Mouse (Mus musculus) intestine, embryonic 16.5 days (tissue): Measurements from ENCODE around the gene Grin3b. TPM values are rescaled to one million over a fixed set of nuclear protein-coding genes. Genes with fewer than 3 reads are reported as not detected.

Experiments
- ATAC-seq: fragments of 200-750 bp; cut with Nextera tagmentation; 2 replicates; pipeline ENCODE4 v1.8.0; 2017; ENCODE audit warnings: moderate TSS enrichment, moderate library complexity
- H3K27ac ChIP-seq: fragments of 300-500 bp; sonication (generic); 2 replicates; pipeline ENCODE4 v1.5.1; 2014; ENCODE audit warnings: mild to moderate bottlenecking, low read length
- H3K27me3 ChIP-seq: fragments of 300-500 bp; sonication (generic); replicated peaks from 2 replicates; pipeline ENCODE4 v1.6.1; 2014; ENCODE audit warnings: low read length, control low read depth, mixed read lengths; ENCODE audit not compliant: control insufficient read depth, insufficient read depth
- H3K36me3 ChIP-seq: fragments of 300-500 bp; sonication (generic); 2 replicates; pipeline ENCODE4 v1.6.1; 2014; ENCODE audit warnings: low read length, control low read depth; ENCODE audit not compliant: control insufficient read depth, insufficient read depth
- H3K4me1 ChIP-seq: fragments of 300-500 bp; sonication (generic); 2 replicates; pipeline ENCODE4 v1.6.1; 2014; ENCODE audit warnings: low read length, control low read depth, mixed read lengths; ENCODE audit not compliant: control insufficient read depth, insufficient read depth
- H3K4me2 ChIP-seq: fragments of 300-500 bp; sonication (generic); 2 replicates; pipeline ENCODE4 v1.6.1; 2014; ENCODE audit warnings: low read depth, low read length, control low read depth
- H3K4me3 ChIP-seq: fragments of 300-500 bp; sonication (generic); 2 replicates; pipeline ENCODE4 v1.5.1; 2014; ENCODE audit warnings: mild to moderate bottlenecking, low read length
- H3K9ac ChIP-seq: fragments of 300-500 bp; sonication (generic); 2 replicates; pipeline ENCODE4 v1.6.1; 2014; ENCODE audit warnings: low read depth, low read length
- H3K9me3 ChIP-seq: fragments of 300-500 bp; sonication (generic); 2 replicates; pipeline ENCODE4 v1.6.1; 2016; ENCODE audit warnings: low read length, control low read depth; ENCODE audit not compliant: control insufficient read depth
- WGBS: fragments of 180-500 bp; shearing (Covaris S2); extraction: QIAGEN DNeasy Blood & Tissue Kit; methylation state at CpG from one replicate; pipeline ENCODE4 v1.1.7; 2014; 5-methylcytosine and 5-hydroxymethylcytosine counted together
- polyA plus RNA-seq: library from polyadenylated mRNA; unstranded; fragments of >200 nt; fragmentation: Nextera tagmentation; extraction: Ambion mirVana; gene quantifications from 2 replicates; pipeline ENCODE4 v1.2.1, GENCODE M21; 2015

The Grin3b gene
- polyA plus RNA-seq, 1 experiment from 2014 or later = 0.16 TPM

GRCm38 (mm10) chr10:79983670-79984069 lies 13.2 kb downstream of the Grin3b start:
- peak overlapping the region; percentile 88 for H3K4me2 ChIP-seq
- H3K27ac ChIP-seq = peak overlapping the region; percentile 96
- no peak for ATAC-seq
- peak overlapping the region; percentile 92 for H3K9ac ChIP-seq
- no peaks in the 10 kb centered on the region for H3K27me3 ChIP-seq
- no peaks in the 10 kb centered on the region for H3K9me3 ChIP-seq
- peaks cover 40% of the 10 kb centered on the region for H3K4me1 ChIP-seq
- peaks cover 11% of the 10 kb centered on the region for H3K36me3 ChIP-seq
- H3K4me3 ChIP-seq = peak overlapping the region; percentile 86
- WGBS = under 1% methylated on average over 21 of the region's 21 CpGs

- Histone ChIP-seq H3K9me3 (no peaks in the 10 kb centered on the region), H3K36me3 (peaks cover 8% of the 10 kb centered on the region; the same call in 1 of the 2 replicates), H3K27me3 (no peaks in the 10 kb centered on the region), H3K4me3 (peak within 1 kb of the TSS; percentile 86), H3K4me1 (peaks cover 45% of the 10 kb centered on the region), H3K9ac (peak within 1 kb of the TSS; percentile 92), H3K27ac (peak within 1 kb of the TSS; percentile 96), H3K4me2 (peak within 1 kb of the TSS; percentile 88)
- peak; percentile 82 for ATAC-seq
- under 1% methylated on average over 48 of the region's 49 CpGs for WGBS
These were observed 13.8 kb downstream of the Grin3b start, which contains the start of gene Tmem259 for GRCm38 (mm10) chr10:79984195-79984816. TSS of gene Tmem259 (minus strand) at chr10:79984330.

- WGBS = under 1% methylated on average over 22 of the region's 22 CpGs
- H3K36me3 ChIP-seq = 0 out of 2 replicates have a peak, but pooled peaks cover 4% of the 10 kb centered on the region
- ATAC-seq = peak; percentile 92
- H3K27ac ChIP-seq = peak overlapping the region; percentile 96
- peak overlapping the region; percentile 86 for H3K4me3 ChIP-seq
- H3K4me1 ChIP-seq = peaks cover 51% of the 10 kb centered on the region
- no peaks in the 10 kb centered on the region for H3K27me3 ChIP-seq
- H3K4me2 ChIP-seq = peak overlapping the region; percentile 88
- peak overlapping the region; percentile 92 for H3K9ac ChIP-seq
- no peaks in the 10 kb centered on the region for H3K9me3 ChIP-seq
These were observed 14.4 kb downstream of the Grin3b start for GRCm38 (mm10) chr10:79984871-79985270.

DNA sequence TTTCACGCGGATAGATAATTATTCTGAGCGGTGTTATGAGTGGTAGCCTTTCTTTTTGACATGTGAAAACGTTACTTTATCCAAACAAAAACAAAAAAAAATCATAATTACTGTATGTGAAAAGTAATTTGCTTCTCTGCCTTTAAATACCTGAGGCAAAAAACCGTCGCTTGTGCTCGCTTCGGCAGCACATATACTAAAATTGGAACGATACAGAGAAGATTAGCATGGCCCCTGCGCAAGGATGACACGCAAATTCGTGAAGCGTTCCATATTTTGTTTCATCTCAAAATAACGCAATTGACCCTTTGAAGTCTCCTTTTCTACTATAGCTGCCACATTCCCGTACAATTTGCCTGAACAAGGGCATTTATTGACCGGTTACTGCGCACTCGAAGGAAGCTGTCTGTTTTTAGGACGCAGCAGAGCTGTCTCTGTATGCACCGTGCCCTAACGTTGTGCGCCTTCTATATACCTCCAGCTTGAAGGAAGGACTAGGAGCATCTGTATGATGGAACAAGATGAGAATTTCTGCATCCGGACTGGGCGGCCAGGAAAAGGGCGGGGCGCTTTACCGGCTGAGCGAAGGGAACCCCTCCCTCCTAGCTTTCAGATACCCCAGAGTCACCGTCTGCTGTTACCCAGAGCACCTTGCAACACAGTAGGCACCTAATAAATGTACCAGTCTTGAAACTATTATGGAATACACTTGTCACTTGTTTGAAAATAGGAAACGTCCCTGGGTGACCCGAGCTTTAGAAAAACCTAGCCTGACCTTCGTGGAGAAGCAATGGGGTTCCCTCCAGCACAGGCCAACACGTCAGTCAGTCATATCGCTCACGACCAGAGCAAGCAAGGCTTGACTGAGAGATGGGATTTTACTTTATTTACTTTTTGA lies 15.1 kb downstream of the Grin3b start:
- peaks cover 53% of the 10 kb centered on the region for H3K4me1 ChIP-seq
- WGBS = 1% methylated on average over 35 of the region's 35 CpGs
- ATAC-seq = no peak
- 0 out of 2 replicates have a peak, but pooled peaks cover 4% of the 10 kb centered on the region for H3K36me3 ChIP-seq
- peak overlapping the region; percentile 78 for H3K4me2 ChIP-seq
- H3K27me3 ChIP-seq = no peaks in the 10 kb centered on the region
- peak overlapping the region; percentile 82 for H3K9ac ChIP-seq
- no peaks in the 10 kb centered on the region for H3K9me3 ChIP-seq
- peak overlapping the region; percentile 86 for H3K4me3 ChIP-seq
- peak overlapping the region; percentile 96 for H3K27ac ChIP-seq

GRCm38 (mm10) chr10:79986232-79986878 lies 15.8 kb downstream of the Grin3b start:
- ATAC-seq = no peak
- 0 out of 2 replicates have a peak, but pooled peaks cover 4% of the 10 kb centered on the region for H3K36me3 ChIP-seq
- H3K4me3 ChIP-seq = peak overlapping the region; percentile 86
- WGBS = 20% methylated on average over 6 of the region's 6 CpGs
- no peaks in the 10 kb centered on the region for H3K27me3 ChIP-seq
- peak overlapping the region; percentile 78 for H3K4me2 ChIP-seq
- H3K9me3 ChIP-seq = no peaks in the 10 kb centered on the region
- H3K9ac ChIP-seq = peak overlapping the region; percentile 82
- H3K27ac ChIP-seq = peak overlapping the region; percentile 96
- H3K4me1 ChIP-seq = peaks cover 58% of the 10 kb centered on the region

DNA sequence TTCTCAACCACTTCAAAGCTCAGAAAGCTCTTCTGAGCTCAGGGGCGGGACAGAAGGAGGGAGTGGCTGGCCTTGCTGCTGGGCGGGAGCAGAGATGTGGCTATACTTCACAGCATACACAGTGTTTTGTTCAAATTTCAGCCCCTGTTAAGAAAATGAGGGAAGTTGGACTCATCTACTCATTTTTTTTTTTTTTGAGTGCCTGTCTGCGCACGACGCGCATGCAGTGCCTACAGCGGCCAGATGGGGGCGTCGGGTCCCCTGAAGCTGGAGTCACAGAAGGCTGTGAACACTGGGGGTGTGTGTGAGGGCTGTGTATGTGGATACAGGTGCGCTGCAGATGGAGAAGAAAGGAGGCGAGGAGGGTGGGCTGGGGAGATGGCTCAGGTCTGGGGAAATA lies 16.4 kb downstream of the Grin3b start:
- 3% methylated on average over 11 of the region's 11 CpGs for WGBS
- Histone ChIP-seq H3K4me3 (peak overlapping the region; percentile 16), H3K9ac (peak overlapping the region; percentile 82), H3K27ac (peak overlapping the region; percentile 96), H3K4me2 (peak overlapping the region; percentile 78), H3K36me3 (peaks cover under 1% of the 10 kb centered on the region; the same call in 1 of the 2 replicates), H3K27me3 (no peaks in the 10 kb centered on the region), H3K4me1 (peaks cover 58% of the 10 kb centered on the region), H3K9me3 (peaks cover 3% of the 10 kb centered on the region)
- ATAC-seq = no peak

DNA sequence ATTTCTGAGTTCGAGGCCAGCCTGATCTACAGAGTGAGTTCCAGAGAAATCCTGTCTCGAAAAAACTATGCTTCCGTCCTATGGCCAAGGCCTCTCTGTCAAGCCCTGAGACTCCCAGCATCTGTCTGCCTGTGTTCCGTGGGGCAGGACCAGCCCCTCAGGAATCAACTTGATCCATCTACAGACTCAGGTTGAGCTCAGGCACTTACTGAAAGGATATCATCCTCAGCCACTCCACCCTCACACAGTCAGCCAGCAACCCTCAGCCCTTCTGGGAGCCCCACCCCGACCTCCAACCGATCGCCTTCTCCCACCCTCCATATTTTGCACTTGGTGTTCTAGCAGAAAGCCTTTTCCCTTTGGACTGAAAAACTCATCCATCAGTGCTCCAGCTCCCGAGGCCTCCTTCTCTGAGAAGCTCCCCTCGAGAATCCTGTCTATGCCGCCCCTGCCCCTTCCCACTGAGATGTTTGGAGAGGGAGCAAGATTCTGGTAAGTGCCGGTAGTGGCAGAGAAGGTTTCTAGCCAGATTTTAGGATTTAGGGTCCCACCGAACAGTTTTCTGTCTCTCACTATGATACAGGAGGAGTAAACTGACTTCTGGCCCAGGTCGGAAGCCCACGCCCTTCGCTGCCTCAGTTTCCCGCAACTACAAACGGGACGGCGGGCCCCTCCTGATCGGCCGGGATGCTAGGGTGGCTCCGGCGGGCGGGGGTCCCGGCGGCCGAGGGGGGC lies 17.4 kb downstream of the Grin3b start:
- Histone ChIP-seq H3K9me3 (peaks cover 3% of the 10 kb centered on the region), H3K36me3 (peaks cover 7% of the 10 kb centered on the region), H3K27me3 (no peaks in the 10 kb centered on the region), H3K27ac (peak overlapping the region; percentile 96), H3K4me1 (peaks cover 50% of the 10 kb centered on the region), H3K9ac (peak overlapping the region; percentile 82), H3K4me2 (peak overlapping the region; percentile 78), H3K4me3 (peak overlapping the region; percentile 77)
- WGBS = 14% methylated on average over 27 of the region's 27 CpGs
- ATAC-seq = no peak

DNA sequence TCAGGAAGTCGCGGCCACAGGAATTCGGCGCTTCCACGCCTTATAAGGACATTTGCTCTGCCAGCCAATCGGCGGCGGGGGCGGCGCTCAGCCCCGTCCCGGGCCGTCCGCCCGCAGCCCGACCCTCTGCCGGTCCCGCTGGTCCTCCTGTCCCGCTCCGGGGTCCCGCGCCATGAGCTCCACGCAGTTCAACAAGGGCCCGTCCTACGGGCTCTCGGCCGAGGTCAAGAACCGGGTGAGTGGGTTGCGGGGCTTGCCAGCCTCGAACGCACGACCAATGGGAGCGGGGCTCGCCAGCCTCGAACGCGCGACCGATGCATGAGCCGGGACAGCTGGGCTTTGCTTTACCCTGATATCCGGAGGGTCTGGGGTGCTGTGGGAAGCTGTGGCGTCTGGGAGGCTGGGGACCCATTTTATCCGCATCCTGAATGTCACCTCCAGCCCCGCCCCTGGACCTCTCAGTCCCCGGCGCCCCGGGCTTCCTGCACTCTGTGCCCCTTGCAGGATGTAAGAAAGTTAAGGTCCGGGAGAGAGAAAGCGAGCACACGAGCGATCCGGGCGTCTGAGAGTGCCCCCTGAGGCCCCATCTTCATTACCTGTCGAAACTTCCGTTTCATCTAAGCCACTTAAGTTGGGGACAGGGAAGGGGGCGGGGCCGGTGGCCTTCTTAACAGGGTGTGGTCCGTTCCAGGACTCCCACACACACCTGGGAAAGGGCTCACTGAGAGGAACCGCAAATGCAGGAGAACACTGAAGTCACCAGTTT lies 18.2 kb downstream of the Grin3b start, which contains the start of gene Cnn2:
Gene Cnn2, plus strand, starts transcription at position 79 of the 766 bp plus-strand sequence.
- peak within 1 kb of the TSS; percentile 96 for H3K27ac ChIP-seq
- H3K27me3 ChIP-seq = no peaks in the 10 kb centered on the region
- H3K9ac ChIP-seq = peak within 1 kb of the TSS; percentile 82
- ATAC-seq = peak; percentile 10; the same call in 1 of the 2 replicates
- peaks cover 44% of the 10 kb centered on the region for H3K4me1 ChIP-seq
- H3K4me3 ChIP-seq = peak within 1 kb of the TSS; percentile 77
- peaks cover 3% of the 10 kb centered on the region for H3K9me3 ChIP-seq
- H3K4me2 ChIP-seq = peak within 1 kb of the TSS; percentile 78
- WGBS = under 1% methylated on average over 59 of the region's 59 CpGs
- H3K36me3 ChIP-seq = peaks cover 8% of the 10 kb centered on the region
